Mouse (Mus musculus) heart, embryonic 13.5 days (tissue): Measurements from ENCODE around the gene Adgra1. TPM values are rescaled to one million over a fixed set of nuclear protein-coding genes. Genes with fewer than 3 reads are reported as not detected.

Experiments
- ATAC-seq: fragments of 200-750 bp; cut with Nextera tagmentation; 2 replicates; pipeline ENCODE4 v1.8.0; 2017; ENCODE audit warnings: moderate TSS enrichment; ENCODE audit not compliant: insufficient number of reproducible peaks, low FRiP score, low TSS enrichment; ENCODE audit errors: extremely low read depth
- H3K27ac ChIP-seq: fragments of 300-500 bp; sonication (generic); replicated peaks from 2 replicates; pipeline ENCODE4 v1.5.1; 2015; ENCODE audit warnings: moderate library complexity, mild to moderate bottlenecking, inconsistent platforms
- H3K27me3 ChIP-seq: fragments of 300-500 bp; sonication (generic); replicated peaks from 2 replicates; pipeline ENCODE4 v1.6.1; 2015; ENCODE audit warnings: mild to moderate bottlenecking, inconsistent platforms
- H3K36me3 ChIP-seq: fragments of 300-500 bp; sonication (generic); 2 replicates; pipeline ENCODE4 v1.6.1; 2015; ENCODE audit warnings: mild to moderate bottlenecking, inconsistent platforms
- H3K4me1 ChIP-seq: fragments of 300-500 bp; sonication (generic); 2 replicates; pipeline ENCODE4 v1.6.1; 2015; ENCODE audit warnings: inconsistent platforms
- H3K4me2 ChIP-seq: fragments of 300-500 bp; sonication (generic); 2 replicates; pipeline ENCODE4 v1.6.1; 2015; ENCODE audit warnings: inconsistent platforms, mild to moderate bottlenecking, moderate library complexity
- H3K4me3 ChIP-seq: fragments of 300-500 bp; sonication (generic); 2 replicates; pipeline ENCODE4 v1.5.1; 2015; ENCODE audit warnings: moderate library complexity, mild to moderate bottlenecking, inconsistent platforms
- H3K9ac ChIP-seq: fragments of 300-500 bp; sonication (generic); 2 replicates; pipeline ENCODE4 v1.6.1; 2015; ENCODE audit warnings: inconsistent platforms, mild to moderate bottlenecking, moderate library complexity
- H3K9me3 ChIP-seq: fragments of 300-500 bp; sonication (generic); 2 replicates; pipeline ENCODE4 v1.6.1; 2016; ENCODE audit warnings: inconsistent platforms
- WGBS: fragments of 180-500 bp; shearing (Covaris S2); methylation state at CpG from one replicate; pipeline ENCODE4 v1.1.7; 2015; ENCODE audit warnings: mixed read lengths; 5-methylcytosine and 5-hydroxymethylcytosine counted together
- polyA plus RNA-seq: library from polyadenylated mRNA; unstranded; fragments of >200 nt; fragmentation: Nextera tagmentation; extraction: Ambion mirVana; gene quantifications from 2 replicates; pipeline ENCODE4 v1.2.1, GENCODE M21; 2015

The Adgra1 gene
- polyA plus RNA-seq, 1 experiment from 2014 or later = 0.13 TPM

GRCm38 (mm10) chr7:139910204-139910835, 76.3 kb downstream of the Adgra1 start:
- H3K9me3 ChIP-seq = no peaks in the 10 kb centered on the region
- no peak overlapping the region for H3K9ac ChIP-seq
- ATAC-seq = no peak
- H3K4me1 ChIP-seq = peaks cover 9% of the 10 kb centered on the region; the same call in 1 of the 2 replicates
- H3K36me3 ChIP-seq = no peaks in the 10 kb centered on the region
- no peak overlapping the region for H3K4me2 ChIP-seq
- no peak overlapping the region for H3K4me3 ChIP-seq
- WGBS = 43% methylated on average over 11 of the region's 11 CpGs
- H3K27ac ChIP-seq = no peak overlapping the region
- peaks cover 63% of the 10 kb centered on the region for H3K27me3 ChIP-seq

- no peaks in the 10 kb centered on the region for H3K36me3 ChIP-seq
- 8% methylated on average over 29 of the region's 29 CpGs for WGBS
- H3K27me3 ChIP-seq = peaks cover 84% of the 10 kb centered on the region
Observed at GRCm38 (mm10) chr7:139914141-139915047, 80.4 kb downstream of the Adgra1 start.

GRCm38 (mm10) chr7:139915646-139916257, 81.8 kb downstream of the Adgra1 start:
- Histone ChIP-seq H3K4me3 (no peak overlapping the region), H3K27ac (no peak overlapping the region), H3K4me1 (0 out of 2 replicates have a peak, but pooled peaks cover 13% of the 10 kb centered on the region), H3K9ac (no peak overlapping the region), H3K9me3 (no peaks in the 10 kb centered on the region), H3K27me3 (peaks cover 97% of the 10 kb centered on the region), H3K4me2 (peak overlapping the region; percentile 15; the same call in 1 of the 2 replicates), H3K36me3 (no peaks in the 10 kb centered on the region)
- WGBS = 5% methylated on average over 14 of the region's 14 CpGs
- ATAC-seq = no peak

More at GRCm38 (mm10) chr7:139914141-139915047, 80.4 kb downstream of the Adgra1 start:
- H3K27ac ChIP-seq = no peak overlapping the region
- H3K9ac ChIP-seq = no peak overlapping the region
- ATAC-seq = 0 out of 2 replicates have a peak, but pooled peaks have one; percentile 12
- no peaks in the 10 kb centered on the region for H3K9me3 ChIP-seq
- H3K4me1 ChIP-seq = peaks cover 13% of the 10 kb centered on the region; the same call in 1 of the 2 replicates
- H3K4me2 ChIP-seq = peak overlapping the region; percentile 64
- peak overlapping the region; percentile 40 for H3K4me3 ChIP-seq

GRCm38 (mm10) chr7:139916345-139916744, 82.4 kb downstream of the Adgra1 start:
- no peaks in the 10 kb centered on the region for H3K36me3 ChIP-seq
- no peak overlapping the region for H3K27ac ChIP-seq
- H3K4me1 ChIP-seq = 0 out of 2 replicates have a peak, but pooled peaks cover 13% of the 10 kb centered on the region
- WGBS = 3% methylated on average over 1 of the region's 1 CpGs
- H3K9ac ChIP-seq = no peak overlapping the region
- no peak for ATAC-seq
- no peak overlapping the region for H3K4me2 ChIP-seq
- H3K4me3 ChIP-seq = no peak overlapping the region
- H3K9me3 ChIP-seq = no peaks in the 10 kb centered on the region
- peaks cover 97% of the 10 kb centered on the region for H3K27me3 ChIP-seq

- Histone ChIP-seq H3K9me3 (no peaks in the 10 kb centered on the region), H3K27ac (no peak overlapping the region), H3K4me1 (0 out of 2 replicates have a peak, but pooled peaks cover 13% of the 10 kb centered on the region), H3K9ac (no peak overlapping the region), H3K27me3 (peaks cover 99% of the 10 kb centered on the region), H3K36me3 (no peaks in the 10 kb centered on the region), H3K4me2 (no peak overlapping the region), H3K4me3 (no peak overlapping the region)
- ATAC-seq = no peak
- 69% methylated on average over 4 of the region's 4 CpGs for WGBS
Observed at GRCm38 (mm10) chr7:139918262-139918661, 84.3 kb downstream of the Adgra1 start.

Other genes with a start within 250 kb of the Adgra1 start
- gene Cfap46, start 150.4 kb upstream of the Adgra1 start, polyA plus RNA-seq = 0.05 TPM in 1 of 2 replicates, not detected in the other
- gene Kndc1, start 60.5 kb downstream of the Adgra1 start, polyA plus RNA-seq = 0.04 and 0.11 TPM in 2 replicates
- gene Utf1, start 109.6 kb downstream of the Adgra1 start, polyA plus RNA-seq = not detected in 2 replicates
- 0.28 TPM in 1 of 2 replicates, not detected in the other for gene 6430531B16Rik, start 144.6 kb downstream of the Adgra1 start, polyA plus RNA-seq
- gene Adam8, start 158.4 kb downstream of the Adgra1 start, polyA plus RNA-seq = 0.83 and 1.0 TPM in 2 replicates
- 27.7 and 33.6 TPM in 2 replicates for gene Zfp511, start 202.2 kb downstream of the Adgra1 start, polyA plus RNA-seq
- gene Tubgcp2, start 202.5 kb downstream of the Adgra1 start, polyA plus RNA-seq = 36.4 and 37.0 TPM in 2 replicates
- gene Msx3, start 214.9 kb downstream of the Adgra1 start, polyA plus RNA-seq = not detected in 2 replicates
- gene Caly, start 248.4 kb downstream of the Adgra1 start, polyA plus RNA-seq = 0.25 and 0.66 TPM in 2 replicates